Mouse (Mus musculus) midbrain, embryonic 15.5 days (tissue): Measurements from ENCODE around the gene Gm8890. TPM values are rescaled to one million over a fixed set of nuclear protein-coding genes. Genes with fewer than 3 reads are reported as not detected.
"Not testable (repeated sequence)": the region's sequence is repeated elsewhere in the genome, so short reads cannot be mapped to it uniquely, and the experiment has no call there.

ENCODE experiments used
- ATAC-seq: fragments of 200-750 bp; cut with Nextera tagmentation; replicated peaks from 2 replicates; pipeline ENCODE4 v1.8.0; 2017; ENCODE audit warnings: moderate TSS enrichment
- H3K27ac ChIP-seq: fragments of 300-500 bp; sonication (generic); 2 replicates; pipeline ENCODE4 v1.5.1; 2015; ENCODE audit warnings: mild to moderate bottlenecking, inconsistent platforms
- H3K27me3 ChIP-seq: fragments of 300-500 bp; sonication (generic); replicated peaks from 2 replicates; pipeline ENCODE4 v1.6.1; 2015; ENCODE audit warnings: inconsistent platforms
- H3K36me3 ChIP-seq: fragments of 300-500 bp; sonication (generic); replicated peaks from 2 replicates; pipeline ENCODE4 v1.6.1; 2015; ENCODE audit warnings: inconsistent platforms
- H3K4me1 ChIP-seq: fragments of 300-500 bp; sonication (generic); 2 replicates; pipeline ENCODE4 v1.6.1; 2015; ENCODE audit warnings: inconsistent platforms
- H3K4me2 ChIP-seq: fragments of 300-500 bp; sonication (generic); 2 replicates; pipeline ENCODE4 v1.6.1; 2015; ENCODE audit warnings: inconsistent platforms, mild to moderate bottlenecking, moderate library complexity
- H3K4me3 ChIP-seq: fragments of 300-500 bp; sonication (generic); 2 replicates; pipeline ENCODE4 v1.5.1; 2015; ENCODE audit warnings: mild to moderate bottlenecking, inconsistent platforms
- H3K9ac ChIP-seq: fragments of 300-500 bp; sonication (generic); 2 replicates; pipeline ENCODE4 v1.6.1; 2015; ENCODE audit warnings: mild to moderate bottlenecking, inconsistent platforms
- H3K9me3 ChIP-seq: fragments of 300-500 bp; sonication (generic); 2 replicates; pipeline ENCODE4 v1.6.1; 2016; ENCODE audit warnings: inconsistent platforms
- WGBS: fragments of 180-500 bp; shearing (Covaris S2); methylation state at CpG from one replicate; pipeline ENCODE4 v1.1.7; 2015; ENCODE audit warnings: mixed read lengths; 5-methylcytosine and 5-hydroxymethylcytosine counted together
- polyA plus RNA-seq: library from polyadenylated mRNA; unstranded; fragments of >200 nt; fragmentation: Nextera tagmentation; extraction: Ambion mirVana; gene quantifications from 2 replicates; pipeline ENCODE4 v1.2.1, GENCODE M21; 2015

Gene Gm8890
- not detected in 2 replicates for polyA plus RNA-seq

DNA sequence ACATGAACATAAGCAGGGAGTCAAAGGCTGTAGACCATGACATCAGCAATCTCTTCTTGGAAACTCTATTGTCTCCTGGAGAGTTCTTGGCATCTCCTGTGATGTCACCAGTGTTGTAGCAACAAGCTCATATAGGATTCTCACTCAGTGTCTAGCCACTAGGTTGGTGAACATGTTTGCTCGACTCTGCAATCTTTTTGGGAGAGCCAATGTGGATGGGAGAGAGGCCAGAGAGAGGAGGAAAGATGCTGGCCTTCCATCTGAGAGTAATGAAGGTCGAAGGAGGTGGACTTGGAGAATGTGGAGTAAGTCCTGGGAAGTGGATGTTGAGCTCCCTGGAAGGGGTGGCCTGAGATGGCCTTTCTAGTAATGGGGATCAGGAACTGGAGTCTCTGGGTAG lies at the start of gene Gm8890:
Gene Gm8890 (plus strand): TSS at position 301 of the 400 bp plus-strand sequence.
- ATAC-seq, H3K4me1 ChIP-seq, H3K36me3 ChIP-seq, H3K27ac ChIP-seq, H3K4me2 ChIP-seq, H3K4me3 ChIP-seq, H3K9me3 ChIP-seq, H3K27me3 ChIP-seq, H3K9ac ChIP-seq: not testable (repeated sequence)
- 43% methylated on average over 1 of the region's 2 CpGs for WGBS

DNA sequence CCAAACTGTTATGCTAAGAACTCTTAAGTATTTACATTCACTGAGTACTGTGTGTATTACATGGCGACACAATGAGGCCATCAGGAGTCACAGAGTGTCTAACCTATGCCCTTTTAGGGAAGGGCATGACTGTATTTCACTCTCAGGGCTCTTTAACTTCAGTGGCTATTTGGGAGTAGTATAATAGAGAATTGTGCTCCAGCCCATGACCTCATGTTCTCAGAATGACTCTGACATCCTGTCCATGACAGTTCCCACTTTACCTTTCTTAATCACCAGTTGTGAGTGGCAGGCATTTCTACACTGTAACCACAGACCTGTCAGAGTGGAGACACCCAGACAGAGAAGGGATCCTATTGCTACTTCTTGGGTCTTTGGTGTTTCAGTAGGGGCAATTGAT lies 388 bp downstream of the Gm8890 start:
- not testable (repeated sequence) for H3K27me3 ChIP-seq, ATAC-seq
- WGBS: 85% methylated on average over 1 of the region's 1 CpGs

More for the DNA sequence above, 388 bp downstream of the Gm8890 start:
- not testable (repeated sequence) for H3K9me3 ChIP-seq, H3K36me3 ChIP-seq, H3K27ac ChIP-seq, H3K4me2 ChIP-seq, H3K9ac ChIP-seq, H3K4me1 ChIP-seq, H3K4me3 ChIP-seq

Other genes with a start within 250 kb of the Gm8890 start
- not detected in 2 replicates for gene Gm8879, start 128.4 kb upstream of the Gm8890 start, polyA plus RNA-seq
- gene Gm5861, start 73.0 kb upstream of the Gm8890 start, polyA plus RNA-seq: not detected in 2 replicates
- gene Speer1, start 85.5 kb downstream of the Gm8890 start, polyA plus RNA-seq: not detected in 2 replicates
- gene Gm8897, start 160.4 kb downstream of the Gm8890 start, polyA plus RNA-seq: not detected in 2 replicates
- gene Gm8906, start 246.7 kb downstream of the Gm8890 start, polyA plus RNA-seq: not detected in 2 replicates